Comparison of ENCODE assay signal across 9 mouse cellular contexts in the genomic region with DNA sequence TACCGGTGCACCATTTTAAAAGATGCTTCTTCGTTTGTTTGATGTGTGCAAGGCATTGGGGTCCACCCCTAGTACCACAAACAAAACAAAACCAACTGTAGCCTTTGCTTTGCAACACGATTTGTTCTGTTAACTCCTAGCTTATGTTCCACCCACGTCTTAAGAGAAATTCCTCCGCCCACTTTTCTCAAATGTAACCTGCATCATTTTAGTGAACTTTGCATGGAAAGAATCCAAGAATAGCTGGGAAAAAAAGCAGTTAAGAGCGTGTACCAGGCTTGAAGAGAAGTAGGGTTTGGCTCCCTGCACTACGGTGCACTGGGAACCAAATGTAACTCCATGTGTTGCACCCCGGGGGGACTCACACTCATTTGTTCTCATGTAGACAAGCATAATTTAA. TPM values are rescaled to one million over a fixed set of nuclear protein-coding genes. Genes with fewer than 3 reads are reported as not detected.
DNase-seq lines count a peak whose midpoint lies in the region; ATAC-seq lines count a peak whose summit lies in the region.
"Had no signal": no experiment of that assay in that cellular context is flagged by ENCODE, and none has a peak within 500 bp of the region (broad histone marks: within the 10 kb centered on the region; RNA-seq: fewer than 3 reads in every experiment).

No protein-coding gene starts in this region.

- H3K4me3 ChIP-seq in kidney, embryonic 15.5 days (replicated peaks) = peak overlapping the region; percentile 73
- H3K4me3 ChIP-seq in hindbrain, embryonic 10.5 days = peak overlapping the region; percentile 97
- peak overlapping the region; percentile 97 for H3K4me3 ChIP-seq in midbrain, embryonic 13.5 days (replicated peaks)

- DNase-seq in kidney, adult 11 months = no peak
- peak; percentile 59 for DNase-seq in NIH3T3 (ENCODE audit: low read depth)
- no peak for DNase-seq in hindbrain, embryonic 10.5 days (ENCODE audit: low spot score)
- no peak for DNase-seq in testis, postnatal 14 days (ENCODE audit: low spot score)
- no peak for DNase-seq in frontal cortex, postnatal 10 days (ENCODE audit: low spot score in 2 of 2)
- DNase-seq in embryo, embryonic 11 days = no peak
- DNase-seq: adrenal gland, postnatal 25 days had no signal

- H3K4me2 ChIP-seq in kidney, embryonic 15.5 days = peak overlapping the region; percentile 74
- H3K4me2 ChIP-seq in midbrain, embryonic 13.5 days (replicated peaks) = peak overlapping the region; percentile 86

- ATAC-seq in kidney, embryonic 15.5 days (replicated peaks; ENCODE audit: low FRiP score) = no peak
- ATAC-seq in midbrain, embryonic 13.5 days = no peak

- 10% methylated on average over 8 of the region's 8 CpGs for WGBS in kidney, embryonic 15.5 days
- 27% methylated on average over 8 of the region's 8 CpGs for WGBS in hindbrain, embryonic 10.5 days
- WGBS in midbrain, embryonic 13.5 days = 20% methylated on average over 8 of the region's 8 CpGs

- H3K36me3 ChIP-seq in kidney, embryonic 15.5 days = peaks cover 14% of the 10 kb centered on the region
- peaks cover 35% of the 10 kb centered on the region for H3K36me3 ChIP-seq in hindbrain, embryonic 10.5 days
- H3K36me3 ChIP-seq in midbrain, embryonic 13.5 days = peaks cover 10% of the 10 kb centered on the region

- peaks cover 22% of the 10 kb centered on the region for H3K4me1 ChIP-seq in kidney, embryonic 15.5 days
- H3K4me1 ChIP-seq in hindbrain, embryonic 10.5 days (replicated peaks) = peaks cover 25% of the 10 kb centered on the region
- peaks cover 30% of the 10 kb centered on the region for H3K4me1 ChIP-seq in midbrain, embryonic 13.5 days (replicated peaks)

- no peaks in the 10 kb centered on the region for H3K27me3 ChIP-seq in kidney, embryonic 15.5 days
- H3K27me3 ChIP-seq in hindbrain, embryonic 10.5 days (ENCODE audit: insufficient read depth, poor library complexity, severe bottlenecking) = no peaks in the 10 kb centered on the region
- no peaks in the 10 kb centered on the region for H3K27me3 ChIP-seq in midbrain, embryonic 13.5 days

- no peaks in the 10 kb centered on the region for H3K9me3 ChIP-seq in kidney, embryonic 15.5 days (replicated peaks)
- H3K9me3 ChIP-seq in hindbrain, embryonic 10.5 days = no peaks in the 10 kb centered on the region
- no peaks in the 10 kb centered on the region for H3K9me3 ChIP-seq in midbrain, embryonic 13.5 days

- H3K9ac ChIP-seq in kidney, embryonic 15.5 days = peak overlapping the region; percentile 99
- H3K9ac ChIP-seq in midbrain, embryonic 13.5 days (replicated peaks) = peak overlapping the region; percentile 100

- peak overlapping the region; percentile 98; the same call in 1 of the 2 replicates for H3K27ac ChIP-seq in kidney, embryonic 15.5 days
- H3K27ac ChIP-seq in hindbrain, embryonic 10.5 days = peak overlapping the region; percentile 100
- H3K27ac ChIP-seq in midbrain, embryonic 13.5 days = no peak overlapping the region

RNA-seq across cellular contexts. Expression of gene B230219D22Rik, which starts 1.2 kb away (rescaled TPM):
- 63.0 and 64.1 TPM in 2 replicates for polyA plus RNA-seq in kidney, embryonic 15.5 days (2015; fragmentation: Nextera tagmentation; extraction: Ambion mirVana)
- polyA plus RNA-seq in hindbrain, embryonic 10.5 days (2016; fragmentation: Nextera tagmentation; extraction: Ambion mirVana) = 42.2 and 50.0 TPM in 2 replicates
- polyA plus RNA-seq in midbrain, embryonic 13.5 days (2015; fragmentation: Nextera tagmentation; extraction: Ambion mirVana) = 69.3 and 72.6 TPM in 2 replicates

RNA-seq across cellular contexts. Expression of gene Txndc15, which starts 20.3 kb away (rescaled TPM):
- 91.8 and 92.4 TPM in 2 replicates for polyA plus RNA-seq in kidney, embryonic 15.5 days (2015; fragmentation: Nextera tagmentation; extraction: Ambion mirVana)
- 75.1 and 84.9 TPM in 2 replicates for polyA plus RNA-seq in hindbrain, embryonic 10.5 days (2016; fragmentation: Nextera tagmentation; extraction: Ambion mirVana)
- 121 and 129 TPM in 2 replicates for polyA plus RNA-seq in midbrain, embryonic 13.5 days (2015; fragmentation: Nextera tagmentation; extraction: Ambion mirVana)

RNA-seq across cellular contexts. Expression of gene Pcbd2, which starts 33.1 kb away (rescaled TPM):
- 54.9 and 57.6 TPM in 2 replicates for polyA plus RNA-seq in kidney, embryonic 15.5 days (2015; fragmentation: Nextera tagmentation; extraction: Ambion mirVana)
- polyA plus RNA-seq in hindbrain, embryonic 10.5 days (2016; fragmentation: Nextera tagmentation; extraction: Ambion mirVana) = 30.4 and 34.3 TPM in 2 replicates
- 19.7 and 23.0 TPM in 2 replicates for polyA plus RNA-seq in midbrain, embryonic 13.5 days (2015; fragmentation: Nextera tagmentation; extraction: Ambion mirVana)

RNA-seq across cellular contexts. Expression of gene Ddx46, which starts 59.3 kb away (rescaled TPM):
- polyA plus RNA-seq in kidney, embryonic 15.5 days (2015; fragmentation: Nextera tagmentation; extraction: Ambion mirVana) = 38.0 and 38.7 TPM in 2 replicates
- 27.1 and 38.2 TPM in 2 replicates for polyA plus RNA-seq in hindbrain, embryonic 10.5 days (2016; fragmentation: Nextera tagmentation; extraction: Ambion mirVana)
- polyA plus RNA-seq in midbrain, embryonic 13.5 days (2015; fragmentation: Nextera tagmentation; extraction: Ambion mirVana) = 31.3 and 33.5 TPM in 2 replicates
